8 mouse cellular contexts compared by ENCODE assay signal in the genomic region with DNA sequence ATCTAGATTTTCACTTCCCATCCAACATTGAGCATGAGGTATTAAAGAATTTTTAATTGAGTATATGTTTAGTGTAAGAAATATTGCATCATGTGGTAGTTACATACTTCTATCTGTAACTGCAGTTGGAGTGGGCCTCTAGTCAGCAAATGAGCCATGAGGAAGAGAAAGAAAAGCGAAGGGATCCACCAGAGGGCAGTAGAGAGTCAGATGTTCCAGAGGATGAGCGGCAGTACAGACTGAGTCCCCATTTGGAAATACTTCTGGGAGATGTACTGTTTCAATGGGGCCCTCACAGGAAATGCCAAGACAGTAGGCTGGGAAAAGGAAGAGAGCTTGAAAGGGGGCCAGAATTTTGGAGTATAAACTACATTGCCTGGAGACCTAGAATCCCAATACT.
DNase-seq lines count a peak whose midpoint lies in the region; ATAC-seq and TF ChIP-seq lines count a peak whose summit lies in the region.

No protein-coding gene starts in this region.

- H3K36me3 ChIP-seq in G1E (replicated peaks) = no peaks in the 10 kb centered on the region
- no peaks in the 10 kb centered on the region for H3K36me3 ChIP-seq in embryonic facial prominence, embryonic 11.5 days (replicated peaks; ENCODE audit: control insufficient read depth, insufficient read depth, low read depth, low read length)
- no peaks in the 10 kb centered on the region for H3K36me3 ChIP-seq in lung, embryonic 16.5 days (ENCODE audit: control insufficient read depth, insufficient read depth, low read length)

- TF ChIP-seq CTCF in G1E (IDR thresholded peaks at IDR 0.05; ENCODE audit: low read depth, low read length) = peak; percentile 49

- H3K9ac ChIP-seq in embryonic facial prominence, embryonic 11.5 days (replicated peaks; ENCODE audit: low read length) = no peak overlapping the region
- no peak overlapping the region for H3K9ac ChIP-seq in lung, embryonic 16.5 days (ENCODE audit: low read length)

- 0 out of 2 replicates have a peak, but pooled peaks cover 3% of the 10 kb centered on the region for H3K27me3 ChIP-seq in G1E (ENCODE audit: insufficient read depth, low read length)
- H3K27me3 ChIP-seq in embryonic facial prominence, embryonic 11.5 days (ENCODE audit: control insufficient read depth, insufficient read depth, low read length) = no peaks in the 10 kb centered on the region
- no peaks in the 10 kb centered on the region for H3K27me3 ChIP-seq in lung, embryonic 16.5 days (ENCODE audit: control insufficient read depth, insufficient read depth, low read depth, low read length)

- no peak overlapping the region for H3K4me3 ChIP-seq in G1E (ENCODE audit: low read depth, low read length)
- no peak overlapping the region for H3K4me3 ChIP-seq in embryonic facial prominence, embryonic 11.5 days (ENCODE audit: low read depth, low read length)
- H3K4me3 ChIP-seq in lung, embryonic 16.5 days (ENCODE audit: low read length) = no peak overlapping the region

- ATAC-seq in G1E (ENCODE audit: extremely low read depth, insufficient number of reproducible peaks, low FRiP score, poor library complexity, severe bottlenecking) = peak; percentile 49; the same call in 1 of the 2 replicates
- peak; percentile 72; the same call in 1 of the 2 replicates for ATAC-seq in embryonic facial prominence, embryonic 11.5 days (replicated peaks; ENCODE audit: insufficient number of reproducible peaks, low FRiP score, low TSS enrichment, low read depth)
- ATAC-seq in lung, embryonic 16.5 days (ENCODE audit: low read depth) = peak; percentile 73; the same call in 1 of the 2 replicates

- intact Hi-C loops in heart, postnatal 10 days (cut with DNase I) = loop anchor here (1.0 to 10.0 kb wide), 3 partner anchors 44 to 1026 kb away; no protein-coding TSS in a partner anchor

- no peaks in the 10 kb centered on the region for H3K4me1 ChIP-seq in G1E (ENCODE audit: insufficient read depth, low read depth, low read length)
- no peaks in the 10 kb centered on the region for H3K4me1 ChIP-seq in embryonic facial prominence, embryonic 11.5 days (ENCODE audit: control insufficient read depth, insufficient read depth, low read length)
- H3K4me1 ChIP-seq in lung, embryonic 16.5 days (replicated peaks; ENCODE audit: control insufficient read depth, insufficient read depth, low read length) = no peaks in the 10 kb centered on the region

- no peaks in the 10 kb centered on the region for H3K9me3 ChIP-seq in G1E (replicated peaks)
- no peaks in the 10 kb centered on the region for H3K9me3 ChIP-seq in embryonic facial prominence, embryonic 11.5 days (replicated peaks; ENCODE audit: control insufficient read depth, low read length)
- no peaks in the 10 kb centered on the region for H3K9me3 ChIP-seq in lung, embryonic 16.5 days (ENCODE audit: control insufficient read depth, low read length)

- WGBS in embryonic facial prominence, embryonic 11.5 days = 2% methylated on average over 2 of the region's 2 CpGs
- 2% methylated on average over 2 of the region's 2 CpGs for WGBS in lung, embryonic 16.5 days

- no peak overlapping the region for H3K27ac ChIP-seq in embryonic facial prominence, embryonic 11.5 days (replicated peaks; ENCODE audit: low read depth, low read length)
- H3K27ac ChIP-seq in lung, embryonic 16.5 days (ENCODE audit: low read length) = no peak overlapping the region

- no peak overlapping the region for H3K4me2 ChIP-seq in embryonic facial prominence, embryonic 11.5 days (ENCODE audit: low read depth, low read length)
- H3K4me2 ChIP-seq in lung, embryonic 16.5 days (ENCODE audit: low read depth, low read length) = no peak overlapping the region

- DNase-seq in G1E (ENCODE audit: low spot score) = peak; percentile 6
- DNase-seq in adrenal gland, postnatal 4 days (ENCODE audit: low spot score in 2 of 2) = peak; percentile 10 to 32
- peak; percentile 88 for DNase-seq in embryonic facial prominence, embryonic 11.5 days (ENCODE audit: low spot score)
- DNase-seq in heart, postnatal 10 days = peak; percentile 77 to 87
- peak; percentile 69 to 75 for DNase-seq in kidney, postnatal 4 days
- DNase-seq in retina, adult 2 months (ENCODE audit: low read depth, low spot score) = peak; percentile 42
- peak; percentile 35 for DNase-seq in yolk sac, embryonic 10.5 days (ENCODE audit: low spot score)

Comparison
In these comparisons a context has a peak if more than half of its experiments do, and no peak if none do; other contexts are left out.
1. DNase-seq: peak in every context shown above with its lines; median percentile 88 in embryonic facial prominence, embryonic 11.5 days; 82 in heart, postnatal 10 days; 72 in kidney, postnatal 4 days; 42 in retina, adult 2 months; 35 in yolk sac, embryonic 10.5 days; 21 in adrenal gland, postnatal 4 days; 6 in G1E.